Mouse (Mus musculus) lung, postnatal 0 days (tissue): Measurements from ENCODE around the gene Palld.

Source experiments
- CTCF ChIP-seq: IDR thresholded peaks from 2 replicates; pipeline ENCODE4 v1.5.1; 2016; ENCODE audit warnings: antibody characterized with exemption, mild to moderate bottlenecking
- EP300 ChIP-seq: IDR thresholded peaks from 2 replicates; pipeline ENCODE4 v1.6.1; 2016; ENCODE audit warnings: antibody characterized with exemption, mild to moderate bottlenecking, control low read depth

DNA sequence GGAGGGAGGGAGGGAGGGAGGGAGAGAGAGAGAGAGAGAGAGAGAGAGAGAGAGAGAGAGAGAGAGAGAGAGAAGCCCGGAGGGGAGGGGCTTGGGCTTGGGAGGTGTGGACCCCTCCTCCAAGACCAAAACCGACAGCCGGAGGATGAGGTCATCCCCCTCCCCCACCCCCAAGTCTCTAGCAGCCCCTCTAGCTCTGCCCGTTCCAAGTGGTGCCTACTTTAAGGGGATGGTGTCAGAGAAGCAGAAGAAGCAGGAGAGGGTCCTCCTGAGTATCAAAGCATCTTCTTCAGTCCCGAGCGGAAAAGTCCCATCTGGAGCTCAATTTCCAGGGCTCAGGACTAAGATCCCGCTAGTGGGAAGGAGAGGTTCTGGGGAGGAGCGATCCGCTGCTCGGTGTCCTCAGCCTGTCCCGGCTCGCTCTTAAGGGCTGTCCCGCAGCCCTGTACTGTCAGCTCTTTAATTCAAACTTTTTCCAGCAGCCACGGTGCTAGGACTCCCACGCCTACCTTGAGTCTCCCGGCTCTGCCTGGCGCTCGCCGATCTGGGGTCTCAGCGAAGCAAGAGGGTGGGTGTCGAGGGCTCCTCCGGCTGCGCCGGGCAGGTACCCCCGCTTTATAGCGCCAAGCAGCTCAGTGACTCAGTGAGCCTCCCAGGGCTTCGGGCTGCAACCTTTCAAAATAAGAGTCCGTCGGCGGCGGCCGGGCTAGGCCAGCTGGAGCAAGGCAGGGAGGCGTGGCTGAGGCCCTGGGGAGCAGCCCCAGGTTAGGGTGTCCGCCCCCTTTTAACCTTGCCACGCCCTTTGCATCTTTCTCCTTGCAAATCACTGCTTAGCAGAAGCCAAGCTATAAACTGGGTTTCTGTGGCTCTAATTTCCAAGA, 311.7 kb downstream of the Palld start:
- TF ChIP-seq CTCF (no peak), EP300 (no peak)
